Mouse (Mus musculus) hindbrain, embryonic 10.5 days (tissue): ENCODE results near the gene Susd2. TPM values are rescaled to one million over a fixed set of nuclear protein-coding genes. Genes with fewer than 3 reads are reported as not detected.

Experiments
- DNase-seq: peaks from one replicate; pipeline ENCODE4 v3.0.0-alpha.2; 2017; ENCODE audit warnings: low spot score
- H3K27ac ChIP-seq: fragments of 300-500 bp; sonication (generic); 2 replicates; pipeline ENCODE4 v1.5.1; 2016; ENCODE audit warnings: mild to moderate bottlenecking, moderate library complexity
- H3K27me3 ChIP-seq: fragments of 300-500 bp; sonication (generic); 2 replicates; pipeline ENCODE4 v1.6.1; 2016; ENCODE audit warnings: mild to moderate bottlenecking; ENCODE audit not compliant: poor library complexity, insufficient read depth, severe bottlenecking
- H3K36me3 ChIP-seq: fragments of 300-500 bp; sonication (generic); 2 replicates; pipeline ENCODE4 v1.6.1; 2016; ENCODE audit warnings: mild to moderate bottlenecking, moderate library complexity
- H3K4me1 ChIP-seq: fragments of 300-500 bp; sonication (generic); replicated peaks from 2 replicates; pipeline ENCODE4 v1.6.1; 2016; ENCODE audit warnings: mild to moderate bottlenecking
- H3K4me3 ChIP-seq: fragments of 300-500 bp; sonication (generic); 2 replicates; pipeline ENCODE4 v1.5.1; 2016; ENCODE audit warnings: mild to moderate bottlenecking, moderate library complexity
- H3K9me3 ChIP-seq: fragments of 300-500 bp; sonication (generic); 2 replicates; pipeline ENCODE4 v1.6.1; 2016; ENCODE audit warnings: mild to moderate bottlenecking, moderate library complexity
- WGBS: fragments of 180-500 bp; shearing (Covaris S2); methylation state at CpG from one replicate; pipeline ENCODE4 v1.1.7; 2016; 5-methylcytosine and 5-hydroxymethylcytosine counted together
- polyA plus RNA-seq: library from polyadenylated mRNA; unstranded; fragments of >200 nt; fragmentation: Nextera tagmentation; extraction: Ambion mirVana; gene quantifications from 2 replicates; pipeline ENCODE4 v1.2.1, GENCODE M21; 2016

Susd2 gene
- polyA plus RNA-seq, 1 experiment from 2014 or later, result 3.0 TPM

GRCm38 (mm10) chr10:75634610-75635009 lies 9.2 kb downstream of the Susd2 start:
- Histone ChIP-seq H3K9me3 (no peaks in the 10 kb centered on the region), H3K4me1 (peaks cover 15% of the 10 kb centered on the region; the same call in 1 of the 2 replicates), H3K27ac (no peak overlapping the region), H3K4me3 (no peak overlapping the region), H3K27me3 (no peaks in the 10 kb centered on the region), H3K36me3 (no peaks in the 10 kb centered on the region)
- 89% methylated on average over 8 of the region's 8 CpGs for WGBS
- no peak for DNase-seq

- WGBS, result 77% methylated on average over 14 of the region's 14 CpGs
- no peak for DNase-seq
Measured at GRCm38 (mm10) chr10:75633576-75634139, 10.2 kb downstream of the Susd2 start.

GRCm38 (mm10) chr10:75633048-75633447 lies 10.8 kb downstream of the Susd2 start:
- Histone ChIP-seq H3K4me1 (peaks cover 7% of the 10 kb centered on the region; the same call in 1 of the 2 replicates), H3K36me3 (no peaks in the 10 kb centered on the region), H3K27ac (no peak overlapping the region), H3K9me3 (no peaks in the 10 kb centered on the region), H3K27me3 (no peaks in the 10 kb centered on the region), H3K4me3 (no peak overlapping the region)
- WGBS, result 81% methylated on average over 5 of the region's 5 CpGs
- DNase-seq, result no peak

More at GRCm38 (mm10) chr10:75633576-75634139, 10.2 kb downstream of the Susd2 start:
- no peak overlapping the region for H3K4me3 ChIP-seq
- no peak overlapping the region for H3K27ac ChIP-seq
- peaks cover 13% of the 10 kb centered on the region; the same call in 1 of the 2 replicates for H3K4me1 ChIP-seq
- H3K36me3 ChIP-seq, result no peaks in the 10 kb centered on the region
- no peaks in the 10 kb centered on the region for H3K27me3 ChIP-seq
- H3K9me3 ChIP-seq, result no peaks in the 10 kb centered on the region

- Histone ChIP-seq H3K4me1 (peaks cover 7% of the 10 kb centered on the region; the same call in 1 of the 2 replicates), H3K27me3 (no peaks in the 10 kb centered on the region), H3K4me3 (no peak overlapping the region), H3K36me3 (no peaks in the 10 kb centered on the region), H3K9me3 (no peaks in the 10 kb centered on the region), H3K27ac (no peak overlapping the region)
- 53% methylated on average over 5 of the region's 5 CpGs for WGBS
- DNase-seq, result no peak
Measured at GRCm38 (mm10) chr10:75632633-75633032, 11.2 kb downstream of the Susd2 start.

- no peak overlapping the region for H3K27ac ChIP-seq
- H3K4me1 ChIP-seq, result no peaks in the 10 kb centered on the region
- DNase-seq, result no peak
- no peaks in the 10 kb centered on the region for H3K36me3 ChIP-seq
- H3K9me3 ChIP-seq, result no peaks in the 10 kb centered on the region
- 88% methylated on average over 3 of the region's 3 CpGs for WGBS
- H3K4me3 ChIP-seq, result no peak overlapping the region
- no peaks in the 10 kb centered on the region for H3K27me3 ChIP-seq
Measured at GRCm38 (mm10) chr10:75627490-75627889, 16.3 kb downstream of the Susd2 start.

GRCm38 (mm10) chr10:75626991-75627390 lies 16.8 kb downstream of the Susd2 start:
- no peak for DNase-seq
- H3K9me3 ChIP-seq, result no peaks in the 10 kb centered on the region
- WGBS, result 74% methylated on average over 3 of the region's 3 CpGs
- H3K36me3 ChIP-seq, result no peaks in the 10 kb centered on the region
- H3K4me3 ChIP-seq, result no peak overlapping the region
- no peaks in the 10 kb centered on the region for H3K4me1 ChIP-seq
- no peaks in the 10 kb centered on the region for H3K27me3 ChIP-seq
- no peak overlapping the region for H3K27ac ChIP-seq

GRCm38 (mm10) chr10:75625920-75626319 lies 17.9 kb downstream of the Susd2 start:
- Histone ChIP-seq H3K4me3 (no peak overlapping the region), H3K36me3 (no peaks in the 10 kb centered on the region), H3K27ac (no peak overlapping the region), H3K27me3 (no peaks in the 10 kb centered on the region), H3K4me1 (no peaks in the 10 kb centered on the region), H3K9me3 (no peaks in the 10 kb centered on the region)
- DNase-seq, result no peak
- 60% methylated on average over 6 of the region's 6 CpGs for WGBS

GRCm38 (mm10) chr10:75620818-75621217 lies 23.0 kb downstream of the Susd2 start:
- Histone ChIP-seq H3K4me1 (no peaks in the 10 kb centered on the region), H3K27ac (no peak overlapping the region), H3K27me3 (no peaks in the 10 kb centered on the region), H3K4me3 (no peak overlapping the region), H3K9me3 (no peaks in the 10 kb centered on the region), H3K36me3 (no peaks in the 10 kb centered on the region)
- DNase-seq, result no peak
- WGBS, result 53% methylated on average over 3 of the region's 3 CpGs

- Histone ChIP-seq H3K36me3 (no peaks in the 10 kb centered on the region), H3K4me1 (no peaks in the 10 kb centered on the region), H3K4me3 (no peak overlapping the region), H3K9me3 (no peaks in the 10 kb centered on the region), H3K27me3 (no peaks in the 10 kb centered on the region), H3K27ac (no peak overlapping the region)
- DNase-seq, result no peak
- WGBS, result 92% methylated on average over 4 of the region's 4 CpGs
Measured at GRCm38 (mm10) chr10:75616044-75616443, 27.8 kb downstream of the Susd2 start.

GRCm38 (mm10) chr10:75610486-75610885 lies 33.3 kb downstream of the Susd2 start:
- no peaks in the 10 kb centered on the region for H3K9me3 ChIP-seq
- WGBS, result 66% methylated on average over 7 of the region's 7 CpGs

GRCm38 (mm10) chr10:75608975-75609374 lies 34.8 kb downstream of the Susd2 start:
- H3K4me3 ChIP-seq, result no peak overlapping the region
- H3K4me1 ChIP-seq, result no peaks in the 10 kb centered on the region
- H3K27ac ChIP-seq, result no peak overlapping the region
- no peak for DNase-seq
- H3K36me3 ChIP-seq, result no peaks in the 10 kb centered on the region
- H3K9me3 ChIP-seq, result no peaks in the 10 kb centered on the region
- WGBS, result 90% methylated on average over 11 of the region's 11 CpGs
- no peaks in the 10 kb centered on the region for H3K27me3 ChIP-seq

More at GRCm38 (mm10) chr10:75610486-75610885, 33.3 kb downstream of the Susd2 start:
- DNase-seq, result no peak
- Histone ChIP-seq H3K27me3 (no peaks in the 10 kb centered on the region), H3K4me1 (no peaks in the 10 kb centered on the region), H3K4me3 (no peak overlapping the region), H3K36me3 (no peaks in the 10 kb centered on the region), H3K27ac (no peak overlapping the region)

GRCm38 (mm10) chr10:75607253-75607652 lies 36.6 kb downstream of the Susd2 start:
- Histone ChIP-seq H3K27me3 (no peaks in the 10 kb centered on the region), H3K9me3 (no peaks in the 10 kb centered on the region), H3K4me3 (no peak overlapping the region), H3K4me1 (no peaks in the 10 kb centered on the region), H3K36me3 (no peaks in the 10 kb centered on the region), H3K27ac (no peak overlapping the region)
- no peak for DNase-seq
- WGBS, result 85% methylated on average over 4 of the region's 4 CpGs

- Histone ChIP-seq H3K27ac (no peak overlapping the region; the same call in 1 of the 2 replicates), H3K4me1 (no peaks in the 10 kb centered on the region), H3K9me3 (no peaks in the 10 kb centered on the region), H3K36me3 (no peaks in the 10 kb centered on the region), H3K27me3 (no peaks in the 10 kb centered on the region), H3K4me3 (no peak overlapping the region)
- no peak for DNase-seq
- WGBS, result 46% methylated on average over 11 of the region's 11 CpGs
Measured at GRCm38 (mm10) chr10:75605162-75605846, 38.5 kb downstream of the Susd2 start.
